Mouse (Mus musculus): ENCODE measurements around the gene Abcb9. TPM values are rescaled to one million over a fixed set of nuclear protein-coding genes. Genes with fewer than 3 reads are reported as not detected.
A peak's percentile ranks its signal among the peaks of the same experiment; 100 is the strongest.

Gene Abcb9
- 8.1 and 10.3 TPM in 2 replicates for polyA plus RNA-seq (2015; fragmentation: Nextera tagmentation; extraction: Ambion mirVana)

- Histone ChIP-seq H3K4me2 (peak within 1 kb of the TSS; percentile 67), H3K9me3 (0 out of 2 replicates have a peak, but pooled peaks cover 3% of the 10 kb centered on the region), H3K27me3 (peaks cover 21% of the 10 kb centered on the region), H3K9ac (peak within 1 kb of the TSS; percentile 72), H3K4me3 (peak within 1 kb of the TSS; percentile 47), H3K27ac (replicated peaks) (no peak within 1 kb of the TSS), H3K36me3 (no peaks in the 10 kb centered on the region), H3K4me1 (replicated peaks) (peaks cover 7% of the 10 kb centered on the region; the same call in 1 of the 2 replicates)
- peak; percentile 71 for ATAC-seq (ENCODE audit: low read depth)
- WGBS, result 3% methylated on average over 42 of the region's 42 CpGs
Observed at GRCm38 (mm10) chr5:124095596-124096232, at the start of gene Abcb9. Abcb9 (minus strand) TSS chr5:124095798.

DNA sequence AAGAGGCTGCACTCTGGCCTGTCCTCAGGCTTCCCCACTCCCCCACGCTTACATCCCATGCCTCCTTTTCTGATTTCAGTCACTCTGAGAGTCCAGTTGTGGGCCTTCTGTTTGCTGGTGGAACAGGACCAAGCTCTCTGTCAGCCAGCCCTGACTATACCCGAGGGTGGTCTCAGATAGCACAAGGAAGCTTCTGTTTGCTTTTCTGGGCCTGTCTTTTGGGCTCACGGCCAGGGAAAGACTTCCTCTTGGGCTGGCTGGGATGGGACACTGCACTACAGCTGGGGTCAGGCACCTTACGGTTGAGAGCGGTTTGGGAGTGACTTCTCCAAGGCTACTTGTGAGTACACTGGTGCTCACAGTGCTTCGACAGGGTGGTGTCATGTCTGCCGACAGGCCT, 42.5 kb upstream of the Abcb9 start:
- ATAC-seq (ENCODE audit: low read depth), result no peak
- H3K4me3 ChIP-seq, result no peak overlapping the region
- no peak overlapping the region for H3K4me2 ChIP-seq
- H3K4me1 ChIP-seq (replicated peaks), result no peaks in the 10 kb centered on the region
- H3K9me3 ChIP-seq, result no peaks in the 10 kb centered on the region
- no peaks in the 10 kb centered on the region for H3K27me3 ChIP-seq
- H3K27ac ChIP-seq (replicated peaks), result no peak overlapping the region
- H3K36me3 ChIP-seq, result peaks cover 58% of the 10 kb centered on the region
- WGBS, result 71% methylated on average over 7 of the region's 7 CpGs
- H3K9ac ChIP-seq, result no peak overlapping the region

GRCm38 (mm10) chr5:124134261-124134660, 38.7 kb upstream of the Abcb9 start:
- H3K27me3 ChIP-seq, result no peaks in the 10 kb centered on the region
- H3K27ac ChIP-seq (replicated peaks), result no peak overlapping the region
- H3K9ac ChIP-seq, result no peak overlapping the region
- ATAC-seq (ENCODE audit: low read depth), result no peak
- peaks cover 72% of the 10 kb centered on the region for H3K36me3 ChIP-seq
- WGBS, result 86% methylated on average over 5 of the region's 5 CpGs
- H3K9me3 ChIP-seq, result no peaks in the 10 kb centered on the region
- H3K4me3 ChIP-seq, result no peak overlapping the region
- H3K4me2 ChIP-seq, result no peak overlapping the region
- no peaks in the 10 kb centered on the region for H3K4me1 ChIP-seq (replicated peaks)

GRCm38 (mm10) chr5:124125093-124125492, 29.5 kb upstream of the Abcb9 start:
- peaks cover 85% of the 10 kb centered on the region for H3K36me3 ChIP-seq
- no peaks in the 10 kb centered on the region for H3K27me3 ChIP-seq
- H3K27ac ChIP-seq (replicated peaks), result no peak overlapping the region
- WGBS, result 88% methylated on average over 11 of the region's 11 CpGs
- H3K4me3 ChIP-seq, result no peak overlapping the region
- no peak for ATAC-seq (ENCODE audit: low read depth)
- no peaks in the 10 kb centered on the region for H3K9me3 ChIP-seq
- no peaks in the 10 kb centered on the region for H3K4me1 ChIP-seq (replicated peaks)
- H3K9ac ChIP-seq, result no peak overlapping the region
- no peak overlapping the region for H3K4me2 ChIP-seq

DNA sequence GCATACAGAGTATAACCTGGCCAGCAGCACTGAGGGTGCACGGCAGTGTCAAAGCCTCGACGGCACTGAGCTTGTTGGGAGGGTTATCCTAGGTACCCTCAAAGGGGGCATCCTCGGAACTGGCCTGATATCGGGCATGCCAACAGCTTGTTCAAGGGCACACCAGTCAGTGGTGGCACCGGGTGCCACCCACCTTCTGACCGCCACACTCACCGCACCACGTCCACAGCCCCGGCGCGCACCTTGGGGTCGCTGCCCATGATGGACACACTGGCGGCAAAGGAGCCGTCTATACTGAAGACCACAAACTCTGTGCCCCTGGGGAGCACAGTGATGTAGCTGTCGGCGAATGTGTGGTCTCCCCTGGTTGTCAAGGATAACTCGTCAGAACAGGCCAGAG, 26.8 kb upstream of the Abcb9 start:
- no peak overlapping the region for H3K27ac ChIP-seq (replicated peaks)
- no peaks in the 10 kb centered on the region for H3K27me3 ChIP-seq
- no peaks in the 10 kb centered on the region for H3K9me3 ChIP-seq
- H3K36me3 ChIP-seq, result peaks cover 85% of the 10 kb centered on the region
- no peak overlapping the region for H3K4me2 ChIP-seq
- H3K4me1 ChIP-seq (replicated peaks), result peaks cover 19% of the 10 kb centered on the region
- no peak overlapping the region for H3K4me3 ChIP-seq
- WGBS, result 92% methylated on average over 18 of the region's 18 CpGs
- no peak overlapping the region for H3K9ac ChIP-seq
- no peak for ATAC-seq (ENCODE audit: low read depth)

GRCm38 (mm10) chr5:124119204-124119603, 23.6 kb upstream of the Abcb9 start:
- peaks cover 39% of the 10 kb centered on the region for H3K4me1 ChIP-seq (replicated peaks)
- no peak for ATAC-seq (ENCODE audit: low read depth)
- 0 out of 2 replicates have a peak overlapping the region, but pooled peaks have one; percentile 12 for H3K9ac ChIP-seq
- no peak overlapping the region for H3K27ac ChIP-seq (replicated peaks)
- peaks cover 74% of the 10 kb centered on the region for H3K36me3 ChIP-seq
- H3K4me3 ChIP-seq, result no peak overlapping the region
- H3K4me2 ChIP-seq, result no peak overlapping the region
- WGBS, result 87% methylated on average over 5 of the region's 5 CpGs
- no peaks in the 10 kb centered on the region for H3K9me3 ChIP-seq
- H3K27me3 ChIP-seq, result no peaks in the 10 kb centered on the region

DNA sequence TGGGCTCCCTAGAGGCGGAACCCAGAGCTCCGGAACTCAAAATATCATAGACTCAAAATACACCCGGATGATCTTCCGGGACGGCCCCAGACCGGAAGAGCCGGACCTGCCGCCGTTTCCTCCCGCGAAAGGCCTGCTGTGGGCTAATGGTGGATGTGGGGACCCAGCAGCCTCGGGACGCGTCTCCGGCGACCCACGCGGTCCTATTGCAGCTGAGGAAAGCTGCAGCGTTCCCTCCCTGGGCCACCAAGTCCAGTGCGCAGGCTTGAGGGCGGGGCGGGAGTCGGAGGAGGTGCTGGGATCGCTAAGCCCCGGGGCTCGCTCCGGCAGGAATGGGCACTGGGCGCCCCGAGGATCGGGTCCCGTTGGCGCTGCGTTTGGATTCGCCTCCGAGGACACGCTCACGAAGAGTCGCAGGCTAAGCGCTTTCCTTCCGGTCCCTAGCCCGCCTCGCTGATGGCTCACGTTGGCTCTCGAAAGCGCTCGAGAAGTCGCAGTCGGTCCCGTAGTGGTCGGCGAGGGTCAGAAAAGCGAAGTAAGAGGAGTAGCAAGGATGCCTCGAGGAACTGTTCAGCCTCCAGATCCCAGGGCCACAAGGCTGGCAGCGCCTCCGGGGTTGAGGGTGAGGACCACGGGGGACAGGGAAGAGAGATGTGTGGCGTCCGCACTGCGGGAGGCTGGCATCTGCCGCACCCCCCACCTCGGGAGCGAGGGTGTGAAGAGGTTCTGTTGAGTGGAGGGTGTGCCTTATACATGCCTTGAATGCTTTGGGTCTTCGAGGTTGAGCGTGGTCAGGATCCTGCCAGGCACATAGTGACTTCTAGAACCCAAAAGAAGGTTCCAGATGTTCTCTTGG, 20.6 kb upstream of the Abcb9 start, which contains the start of gene Arl6ip4:
Gene Arl6ip4, plus strand, starts transcription at position 100 of the 856 bp plus-strand sequence.
- H3K9me3 ChIP-seq, result no peaks in the 10 kb centered on the region
- peak within 1 kb of the TSS; percentile 86 for H3K27ac ChIP-seq (replicated peaks)
- peaks cover 59% of the 10 kb centered on the region for H3K4me1 ChIP-seq (replicated peaks)
- peak; percentile 2; the same call in 1 of the 2 replicates for ATAC-seq (ENCODE audit: low read depth)
- no peaks in the 10 kb centered on the region for H3K27me3 ChIP-seq
- H3K36me3 ChIP-seq, result peaks cover 46% of the 10 kb centered on the region
- peak within 1 kb of the TSS; percentile 96 for H3K4me2 ChIP-seq
- H3K9ac ChIP-seq, result peak within 1 kb of the TSS; percentile 88
- 2% methylated on average over 64 of the region's 64 CpGs for WGBS
- peak within 1 kb of the TSS; percentile 69 for H3K4me3 ChIP-seq

- peak overlapping the region; percentile 96 for H3K4me2 ChIP-seq
- no peaks in the 10 kb centered on the region for H3K9me3 ChIP-seq
- H3K4me3 ChIP-seq, result peak overlapping the region; percentile 69
- peak overlapping the region; percentile 86 for H3K27ac ChIP-seq (replicated peaks)
- WGBS, result 21% methylated on average over 7 of the region's 7 CpGs
- H3K27me3 ChIP-seq, result no peaks in the 10 kb centered on the region
- peaks cover 39% of the 10 kb centered on the region for H3K36me3 ChIP-seq
- ATAC-seq (ENCODE audit: low read depth), result no peak
- H3K9ac ChIP-seq, result peak overlapping the region; percentile 88
- H3K4me1 ChIP-seq (replicated peaks), result peaks cover 64% of the 10 kb centered on the region
Observed at GRCm38 (mm10) chr5:124115531-124115930, 19.9 kb upstream of the Abcb9 start.

DNA sequence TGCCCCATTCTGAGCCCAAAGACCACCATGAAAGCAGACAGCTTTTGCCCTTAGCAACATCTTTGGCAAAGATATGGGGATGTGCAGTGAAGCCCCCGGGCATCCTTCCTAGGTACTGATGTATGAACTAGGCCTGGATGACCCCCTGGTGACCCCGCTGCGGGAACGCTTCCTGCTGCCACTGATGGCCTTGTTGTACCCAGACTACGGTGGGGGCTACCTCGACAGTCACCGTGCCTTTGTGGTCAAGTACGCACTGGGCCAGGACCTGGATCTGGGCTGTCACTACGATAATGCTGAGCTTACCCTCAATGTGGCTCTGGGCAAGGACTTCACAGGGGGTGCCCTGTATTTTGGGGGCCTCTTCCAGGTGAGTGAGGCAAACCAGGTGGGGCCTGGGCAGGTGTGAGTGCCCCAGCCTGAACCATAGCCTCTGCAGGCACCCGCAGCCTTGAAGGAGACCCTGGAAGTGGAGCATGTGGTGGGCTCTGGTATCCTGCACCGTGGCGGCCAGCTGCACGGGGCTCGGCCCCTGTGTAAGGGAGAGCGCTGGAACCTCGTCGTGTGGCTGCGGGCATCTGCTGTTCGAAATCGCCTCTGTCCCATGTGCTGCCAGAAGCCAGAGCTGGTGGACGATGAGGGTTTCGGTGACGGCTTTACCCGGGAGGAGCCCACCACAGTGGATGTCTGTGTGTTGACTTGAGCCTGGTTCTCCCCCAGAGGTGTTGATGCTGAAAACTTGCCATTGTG, 18.9 kb upstream of the Abcb9 start:
- WGBS, result 91% methylated on average over 24 of the region's 24 CpGs
- Histone ChIP-seq H3K27me3 (no peaks in the 10 kb centered on the region), H3K9me3 (no peaks in the 10 kb centered on the region), H3K36me3 (peaks cover 28% of the 10 kb centered on the region), H3K4me3 (no peak overlapping the region), H3K27ac (replicated peaks) (no peak overlapping the region), H3K9ac (no peak overlapping the region), H3K4me2 (no peak overlapping the region), H3K4me1 (replicated peaks) (peaks cover 64% of the 10 kb centered on the region)
- ATAC-seq (ENCODE audit: low read depth), result no peak

DNA sequence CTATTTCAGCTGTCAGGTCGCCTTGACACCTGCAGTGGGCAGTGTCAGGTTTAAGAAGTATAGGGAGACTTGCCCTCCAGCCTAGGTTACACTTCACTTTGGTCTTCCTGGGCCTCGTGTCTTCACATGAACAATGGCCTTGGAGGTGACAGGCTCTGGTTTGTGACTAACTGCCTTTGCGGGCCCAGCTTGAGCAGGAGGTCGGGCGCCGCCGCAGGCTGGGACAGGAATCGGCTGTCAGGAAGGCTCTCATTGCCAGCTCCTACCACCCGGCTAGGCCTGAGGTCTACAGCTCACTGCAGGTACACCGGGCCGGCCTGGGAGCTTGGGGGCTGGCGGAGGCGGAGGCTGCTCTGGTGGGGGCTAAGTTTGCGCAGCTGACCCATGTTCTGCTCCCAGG, 17.4 kb upstream of the Abcb9 start:
- ATAC-seq (ENCODE audit: low read depth), result no peak
- Histone ChIP-seq H3K36me3 (peaks cover 14% of the 10 kb centered on the region), H3K4me1 (replicated peaks) (peaks cover 52% of the 10 kb centered on the region), H3K27me3 (no peaks in the 10 kb centered on the region), H3K9me3 (no peaks in the 10 kb centered on the region), H3K9ac (peak overlapping the region; percentile 75), H3K4me2 (peak overlapping the region; percentile 76), H3K4me3 (peak overlapping the region; percentile 59), H3K27ac (replicated peaks) (peak overlapping the region; percentile 92; the same call in 1 of the 2 replicates)
- WGBS, result 16% methylated on average over 14 of the region's 14 CpGs

GRCm38 (mm10) chr5:124112531-124112930, 16.9 kb upstream of the Abcb9 start:
- Histone ChIP-seq H3K4me2 (peak overlapping the region; percentile 76), H3K4me3 (peak overlapping the region; percentile 59), H3K9ac (peak overlapping the region; percentile 75), H3K9me3 (no peaks in the 10 kb centered on the region), H3K27me3 (no peaks in the 10 kb centered on the region), H3K27ac (replicated peaks) (peak overlapping the region; percentile 92), H3K4me1 (replicated peaks) (peaks cover 47% of the 10 kb centered on the region), H3K36me3 (peaks cover 9% of the 10 kb centered on the region)
- no peak for ATAC-seq (ENCODE audit: low read depth)
- under 1% methylated on average over 18 of the region's 18 CpGs for WGBS

All from neural tube, embryonic 13.5 days (tissue).